ENCODE assay signal across 11 mouse cellular contexts in the genomic region with DNA sequence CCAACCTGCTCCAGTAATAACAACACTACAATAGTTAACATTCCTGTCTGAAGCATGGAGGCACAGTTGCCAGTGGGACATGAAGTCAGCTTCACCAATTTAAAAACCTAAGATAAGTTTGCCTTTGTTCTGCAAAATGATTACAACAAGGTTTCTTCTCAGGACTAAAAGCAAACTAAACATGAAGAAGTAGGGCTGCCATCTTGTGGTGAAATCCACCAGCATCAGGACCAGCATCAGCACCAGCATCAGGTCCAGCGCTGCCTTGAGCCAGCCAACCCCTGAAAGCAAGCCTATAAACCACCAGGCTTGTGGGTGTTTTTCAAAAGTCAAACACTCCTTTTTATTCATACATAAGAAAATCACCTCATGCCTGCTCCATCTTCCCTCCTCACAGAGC.
DNase-seq lines count a peak whose midpoint lies in the region; TF ChIP-seq lines count a peak whose summit lies in the region.
"Had no signal": no experiment of that assay in that cellular context is flagged by ENCODE, and none has a peak within 500 bp of the region (broad histone marks: within the 10 kb centered on the region; RNA-seq: fewer than 3 reads in every experiment).

No protein-coding gene starts in this region.

- no peaks in the 10 kb centered on the region for H3K36me3 ChIP-seq in ES-Bruce4 (ENCODE audit: control insufficient read depth, insufficient read depth, low read length, poor library complexity, severe bottlenecking)
- H3K36me3 ChIP-seq: heart, embryonic 10.5 days; midbrain, embryonic 12.5 days had no signal

- no peaks in the 10 kb centered on the region for H3K27me3 ChIP-seq in ES-Bruce4 (ENCODE audit: control insufficient read depth, insufficient read depth, low read length, poor library complexity, severe bottlenecking)
- H3K27me3 ChIP-seq: midbrain, embryonic 12.5 days had no signal

- H3K4me3 ChIP-seq in ES-Bruce4 (ENCODE audit: low read depth, low read length), result no peak overlapping the region
- H3K4me3 ChIP-seq: heart, embryonic 10.5 days; midbrain, embryonic 12.5 days had no signal

- TF ChIP-seq EP300 in ES-Bruce4 (IDR thresholded peaks at IDR 0.05; ENCODE audit: insufficient read depth, low read depth, low read length), result no peak

- no peak overlapping the region for H3K9ac ChIP-seq in ES-Bruce4 (ENCODE audit: low read depth, poor library complexity, severe bottlenecking)
- H3K9ac ChIP-seq: liver, embryonic 14.5 days; midbrain, embryonic 12.5 days had no signal

- H3K27ac ChIP-seq in ES-Bruce4 (ENCODE audit: insufficient read depth, low read length), result no peak overlapping the region
- H3K27ac ChIP-seq: heart, embryonic 10.5 days; liver, embryonic 14.5 days; midbrain, embryonic 12.5 days had no signal

- DNase-seq in kidney, postnatal 10 days, result peak; percentile 30
- no peak for DNase-seq in kidney, adult 18-20 months
- peak; percentile 27 for DNase-seq in 416B (ENCODE audit: low read depth)
- peak; percentile 8 for DNase-seq in fibroblast of lung, adult 2 months (ENCODE audit: low read depth)
- DNase-seq in urinary bladder, postnatal 4 days (ENCODE audit: low spot score in 2 of 2), result no peak
- no peak for DNase-seq in adrenal gland, adult (ENCODE audit: inconsistent age in 2 of 2, low spot score in 1 of 2)
- DNase-seq in lung, postnatal 14 days, result no peak

- no peaks in the 10 kb centered on the region for H3K4me1 ChIP-seq in ES-Bruce4 (ENCODE audit: control insufficient read depth, insufficient read depth, low read length)
- H3K4me1 ChIP-seq: heart, embryonic 10.5 days; midbrain, embryonic 12.5 days had no signal

- H3K9me3 ChIP-seq in ES-Bruce4 (replicated peaks; ENCODE audit: control insufficient read depth, insufficient read depth, low read length, poor library complexity, severe bottlenecking), result no peaks in the 10 kb centered on the region
- H3K9me3 ChIP-seq: heart, embryonic 10.5 days; midbrain, embryonic 12.5 days had no signal

- peak; percentile 36 for TF ChIP-seq CTCF in ES-Bruce4 (IDR thresholded peaks at IDR 0.05; ENCODE audit: low read depth, low read length)

- no peak for TF ChIP-seq POLR2A in ES-Bruce4 (IDR thresholded peaks at IDR 0.05; ENCODE audit: insufficient read depth, low read length)

Comparison
In these comparisons a context has a peak if more than half of its experiments do, and no peak if none do; other contexts are left out.
1. DNase-seq: peak in kidney, postnatal 10 days (single experiment), 416B (single experiment) and fibroblast of lung, adult 2 months (single experiment); none in kidney, adult 18-20 months (single experiment), urinary bladder, postnatal 4 days (0 of 2), adrenal gland, adult (0 of 2) and lung, postnatal 14 days (single experiment).